Mouse (Mus musculus) C2C12 (cell line): Measurements from ENCODE around the gene Styxl1. TPM values are rescaled to one million over a fixed set of nuclear protein-coding genes. Genes with fewer than 3 reads are reported as not detected.
A peak's percentile ranks its signal among the peaks of the same experiment; 100 is the strongest.

Source experiments
- H3K27me3 ChIP-seq: one replicate; pipeline ENCODE4 v1.6.1; 2011; ENCODE audit not compliant: control insufficient read depth, insufficient read depth, insufficient read length
- H3K36me3 ChIP-seq: one replicate; pipeline ENCODE4 v1.6.1; 2011; ENCODE audit not compliant: control insufficient read depth, insufficient read depth
- H3K4me3 ChIP-seq: one replicate; pipeline ENCODE4 v1.5.1; 2011; ENCODE audit warnings: mild to moderate bottlenecking, control low read depth; ENCODE audit not compliant: poor library complexity, insufficient read depth, severe bottlenecking
- H3K79me2 ChIP-seq: one replicate; pipeline ENCODE4 v1.6.1; 2011; ENCODE audit not compliant: control insufficient read depth, insufficient read depth
- H3K79me3 ChIP-seq: one replicate; pipeline ENCODE4 v1.6.1; 2011; ENCODE audit warnings: low read depth, control low read depth
- H3ac ChIP-seq: one replicate; pipeline ENCODE3; 2011; ENCODE audit warnings: low read depth; ENCODE audit not compliant: control insufficient read depth, insufficient read length
- CEBPB ChIP-seq: IDR thresholded peaks from one replicate; pipeline ENCODE4 v1.6.1; 2011; ENCODE audit warnings: low read depth, mild to moderate bottlenecking, control low read depth, moderate library complexity
- CTCF ChIP-seq: IDR thresholded peaks from one replicate; pipeline ENCODE4 v1.5.1; 2011; ENCODE audit not compliant: control insufficient read depth, insufficient read depth, insufficient read length
- FOSL1 ChIP-seq: IDR thresholded peaks from one replicate; pipeline ENCODE4 v1.8.0; 2011; ENCODE audit warnings: mild to moderate bottlenecking, low read length; ENCODE audit not compliant: poor library complexity, insufficient read depth, severe bottlenecking
- MAX ChIP-seq: IDR thresholded peaks from one replicate; pipeline ENCODE4 v1.6.1; 2011; ENCODE audit warnings: mild to moderate bottlenecking, control low read depth
- MYOD1 ChIP-seq: IDR thresholded peaks from one replicate; pipeline ENCODE4 v1.6.1; 2011; ENCODE audit warnings: low read depth; ENCODE audit not compliant: control insufficient read depth, insufficient read length
- MYOG ChIP-seq: IDR thresholded peaks from one replicate; pipeline ENCODE4 v1.6.1; 2011; ENCODE audit not compliant: control insufficient read depth, insufficient read length; ENCODE audit errors: extremely low read depth
- USF1 ChIP-seq: IDR thresholded peaks from one replicate; pipeline ENCODE4 v1.6.1; 2011; ENCODE audit warnings: low read depth, mild to moderate bottlenecking, control low read depth, moderate library complexity
- polyA plus RNA-seq: library from polyadenylated mRNA; unstranded; fragments of >200 nt; fragmentation: generic; extraction: Trizol; gene quantifications from one replicate; pipeline ENCODE4 v1.2.1, GENCODE M21; 2012; ENCODE audit warnings: missing spikeins

Gene Styxl1
- polyA plus RNA-seq, 1 experiment = not detected

DNA sequence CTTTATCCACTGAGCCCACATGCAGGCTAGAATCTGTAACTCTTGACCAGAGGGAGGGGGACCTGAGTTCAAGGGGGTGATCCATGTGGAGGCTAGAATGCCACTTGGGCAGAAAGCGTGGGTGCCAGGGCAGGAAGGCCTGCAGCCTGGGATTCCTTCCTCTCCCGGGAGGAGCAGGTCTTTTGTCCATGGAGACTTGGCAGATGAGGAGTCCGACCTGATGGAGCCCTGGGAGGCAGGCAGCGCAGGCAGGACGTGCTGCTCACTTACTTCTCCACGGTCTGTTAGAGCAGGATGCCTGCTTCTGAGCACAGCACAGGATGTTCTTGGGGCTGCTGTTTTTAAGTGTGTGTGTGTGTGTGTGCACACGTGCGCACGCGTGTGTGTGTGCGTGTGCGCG lies 71.1 kb downstream of the Styxl1 start:
- Histone ChIP-seq H3K79me3 (peaks cover 39% of the 10 kb centered on the region), H3K36me3 (peaks cover 23% of the 10 kb centered on the region), H3K79me2 (peaks cover 67% of the 10 kb centered on the region), H3ac (no peak overlapping the region), H3K4me3 (no peak overlapping the region), H3K27me3 (no peaks in the 10 kb centered on the region)
- TF ChIP-seq FOSL1 (no peak), CTCF (no peak), CEBPB (no peak), USF1 (no peak), MYOD1 (no peak), MAX (no peak), MYOG (no peak)

DNA sequence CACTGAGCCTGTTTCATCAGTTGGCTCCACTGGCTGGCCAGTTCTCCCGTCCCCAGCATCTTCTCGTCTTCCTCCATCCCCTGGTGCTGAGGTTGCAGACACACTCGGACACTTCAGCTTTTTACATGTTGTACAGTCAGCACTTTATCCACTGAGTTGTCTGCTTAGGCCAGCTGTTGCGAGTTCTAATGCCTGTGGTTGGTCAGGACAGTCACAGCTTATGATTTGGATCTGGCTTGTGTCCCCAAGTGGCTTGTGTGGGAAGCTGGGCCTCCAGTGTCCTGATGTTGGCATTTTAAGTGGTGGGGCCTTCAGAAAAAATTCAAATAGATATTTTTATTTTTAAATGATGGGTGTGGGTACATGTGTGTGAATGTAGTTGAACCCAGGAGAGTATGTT lies 72.8 kb downstream of the Styxl1 start:
- Histone ChIP-seq H3K79me2 (peaks cover 74% of the 10 kb centered on the region), H3ac (no peak overlapping the region), H3K4me3 (no peak overlapping the region), H3K27me3 (no peaks in the 10 kb centered on the region), H3K36me3 (peaks cover 26% of the 10 kb centered on the region), H3K79me3 (peaks cover 36% of the 10 kb centered on the region)
- TF ChIP-seq FOSL1 = no peak

DNA sequence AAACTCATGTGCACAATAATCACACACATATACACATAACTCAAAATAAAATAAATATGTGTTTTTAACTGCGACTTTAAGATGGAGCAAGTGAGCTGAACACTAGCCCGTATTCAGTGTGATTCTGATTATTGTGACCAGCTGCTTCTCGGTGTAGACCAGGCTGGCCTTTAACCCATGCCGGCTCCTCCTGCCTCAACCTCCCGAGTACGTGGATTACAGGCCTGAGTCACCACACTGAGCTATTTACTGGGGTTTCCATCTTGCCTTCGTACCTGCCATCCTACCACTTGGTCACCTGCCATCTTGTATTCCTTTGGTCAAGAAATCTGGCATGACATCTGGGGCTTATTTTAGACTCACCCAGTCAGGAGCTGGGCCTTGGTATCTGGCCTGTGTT lies 74.8 kb downstream of the Styxl1 start:
- peaks cover 44% of the 10 kb centered on the region for H3K79me3 ChIP-seq
- peaks cover 34% of the 10 kb centered on the region for H3K36me3 ChIP-seq
- no peak overlapping the region for H3K4me3 ChIP-seq
- H3K27me3 ChIP-seq = no peaks in the 10 kb centered on the region
- TF ChIP-seq MAX (no peak), CEBPB (no peak), MYOD1 (no peak), MYOG (no peak), CTCF (no peak), FOSL1 (no peak), USF1 (no peak)
- H3K79me2 ChIP-seq = peaks cover 85% of the 10 kb centered on the region
- H3ac ChIP-seq = no peak overlapping the region

- H3K36me3 ChIP-seq = peaks cover 31% of the 10 kb centered on the region
- peaks cover 85% of the 10 kb centered on the region for H3K79me2 ChIP-seq
- TF ChIP-seq CEBPB (peak; percentile 99), FOSL1 (no peak), MYOG (no peak), CTCF (peak; percentile 48), USF1 (no peak), MAX (no peak), MYOD1 (peak; percentile 85)
- peaks cover 39% of the 10 kb centered on the region for H3K79me3 ChIP-seq
- H3K4me3 ChIP-seq = no peak overlapping the region
- no peak overlapping the region for H3ac ChIP-seq
- no peaks in the 10 kb centered on the region for H3K27me3 ChIP-seq
These were observed 75.4 kb downstream of the Styxl1 start for GRCm38 (mm10) chr5:135702682-135703192.

- Histone ChIP-seq H3K79me3 (peaks cover 38% of the 10 kb centered on the region), H3K79me2 (peaks cover 85% of the 10 kb centered on the region), H3ac (no peak overlapping the region), H3K4me3 (no peak overlapping the region), H3K36me3 (peaks cover 29% of the 10 kb centered on the region), H3K27me3 (no peaks in the 10 kb centered on the region)
- TF ChIP-seq USF1 (no peak), MAX (no peak), FOSL1 (no peak), CTCF (no peak), MYOD1 (no peak), MYOG (no peak), CEBPB (no peak)
These were observed 76.0 kb downstream of the Styxl1 start for GRCm38 (mm10) chr5:135702190-135702589.

DNA sequence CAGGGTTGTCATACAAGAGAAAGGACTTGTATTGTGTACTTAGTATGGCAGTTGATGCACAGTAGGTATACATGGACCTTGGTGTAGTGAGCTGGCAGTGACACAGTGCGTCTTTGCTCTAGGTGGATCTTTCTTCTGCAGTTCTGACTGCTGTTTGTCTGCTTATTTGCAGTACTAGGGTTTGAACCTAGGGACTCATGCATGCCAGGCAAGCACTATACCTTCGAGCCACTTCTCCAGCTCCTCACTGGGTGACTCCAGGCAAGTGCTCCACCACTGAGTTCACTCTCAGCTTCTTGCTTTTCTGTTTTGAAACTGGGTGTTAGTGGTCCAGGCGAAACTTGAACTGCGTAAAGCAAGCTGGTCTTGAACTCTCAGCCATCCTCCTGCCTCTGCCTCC lies 76.6 kb downstream of the Styxl1 start:
- H3K79me2 ChIP-seq = peaks cover 84% of the 10 kb centered on the region
- H3K4me3 ChIP-seq = no peak overlapping the region
- peaks cover 35% of the 10 kb centered on the region for H3K79me3 ChIP-seq
- TF ChIP-seq MYOG (no peak), USF1 (no peak), FOSL1 (no peak), MYOD1 (no peak), MAX (no peak), CTCF (no peak), CEBPB (no peak)
- no peak overlapping the region for H3ac ChIP-seq
- H3K27me3 ChIP-seq = no peaks in the 10 kb centered on the region
- H3K36me3 ChIP-seq = peaks cover 24% of the 10 kb centered on the region
